Mouse (Mus musculus): ENCODE measurements around the gene Cd38. TPM values are rescaled to one million over a fixed set of nuclear protein-coding genes. Genes with fewer than 3 reads are reported as not detected.
A peak's percentile ranks its signal among the peaks of the same experiment; 100 is the strongest.

Gene Cd38
- polyA plus RNA-seq (2015; fragmentation: Nextera tagmentation; extraction: Ambion mirVana), result 17.4 and 18.0 TPM in 2 replicates

GRCm38 (mm10) chr5:43868253-43868652, at the start of gene Cd38:
Gene Cd38, plus strand, starts transcription at chr5:43868553.
- no peak for ATAC-seq (replicated peaks; ENCODE audit: extremely low read depth, insufficient read depth, low FRiP score)
- Histone ChIP-seq H3K9ac (ENCODE audit: low read length) (peak within 1 kb of the TSS; percentile 72), H3K27ac (ENCODE audit: low read length) (peak within 1 kb of the TSS; percentile 71)

GRCm38 (mm10) chr5:43818695-43819094, 49.7 kb upstream of the Cd38 start, which contains the start of gene Bst1:
Gene Bst1, plus strand, starts transcription at chr5:43818885.
- Histone ChIP-seq H3K4me2 (ENCODE audit: low read depth, low read length) (0 out of 2 replicates have a peak within 1 kb of the TSS, but pooled peaks have one; percentile 12), H3K4me1 (ENCODE audit: control insufficient read depth, insufficient read depth, low read length) (peaks cover 5% of the 10 kb centered on the region; the same call in 1 of the 2 replicates), H3K27me3 (ENCODE audit: control insufficient read depth, insufficient read depth, low read length) (no peaks in the 10 kb centered on the region), H3K9me3 (replicated peaks; ENCODE audit: control insufficient read depth, low read length) (no peaks in the 10 kb centered on the region), H3K9ac (ENCODE audit: low read length) (no peak within 1 kb of the TSS), H3K4me3 (ENCODE audit: low read length) (peak within 1 kb of the TSS; percentile 16; the same call in 1 of the 2 replicates), H3K36me3 (ENCODE audit: control insufficient read depth, insufficient read depth) (no peaks in the 10 kb centered on the region), H3K27ac (ENCODE audit: low read length) (no peak within 1 kb of the TSS)
- WGBS, result 49% methylated on average over 12 of the region's 12 CpGs
- 0 out of 2 replicates have a peak, but pooled peaks have one; percentile 37 for ATAC-seq (replicated peaks; ENCODE audit: extremely low read depth, insufficient read depth, low FRiP score)

More at GRCm38 (mm10) chr5:43868253-43868652, at the start of gene Cd38:
- H3K4me1 ChIP-seq (ENCODE audit: control insufficient read depth, insufficient read depth, low read length), result peaks cover 7% of the 10 kb centered on the region; the same call in 1 of the 2 replicates
- H3K4me2 ChIP-seq (ENCODE audit: low read depth, low read length), result peak within 1 kb of the TSS; percentile 87
- no peaks in the 10 kb centered on the region for H3K9me3 ChIP-seq (replicated peaks; ENCODE audit: control insufficient read depth, low read length)
- H3K36me3 ChIP-seq (ENCODE audit: control insufficient read depth, insufficient read depth), result no peaks in the 10 kb centered on the region
- no peaks in the 10 kb centered on the region for H3K27me3 ChIP-seq (ENCODE audit: control insufficient read depth, insufficient read depth, low read length)
- H3K4me3 ChIP-seq (ENCODE audit: low read length), result peak within 1 kb of the TSS; percentile 62

- Histone ChIP-seq H3K4me1 (ENCODE audit: control insufficient read depth, insufficient read depth, low read length) (peaks cover 5% of the 10 kb centered on the region; the same call in 1 of the 2 replicates), H3K9ac (ENCODE audit: low read length) (no peak overlapping the region), H3K27me3 (ENCODE audit: control insufficient read depth, insufficient read depth, low read length) (no peaks in the 10 kb centered on the region), H3K4me3 (ENCODE audit: low read length) (no peak overlapping the region), H3K36me3 (ENCODE audit: control insufficient read depth, insufficient read depth) (no peaks in the 10 kb centered on the region), H3K9me3 (replicated peaks; ENCODE audit: control insufficient read depth, low read length) (no peaks in the 10 kb centered on the region), H3K27ac (ENCODE audit: low read length) (no peak overlapping the region), H3K4me2 (ENCODE audit: low read depth, low read length) (no peak overlapping the region)
- WGBS, result 57% methylated on average over 11 of the region's 11 CpGs
- ATAC-seq (replicated peaks; ENCODE audit: extremely low read depth, insufficient read depth, low FRiP score), result no peak
Measured at GRCm38 (mm10) chr5:43820785-43821184, 47.6 kb upstream of the Cd38 start.

GRCm38 (mm10) chr5:43821538-43821937, 46.8 kb upstream of the Cd38 start, which contains the start of gene Fbxl5:
Gene Fbxl5, minus strand, starts transcription at chr5:43821638.
- WGBS, result 72% methylated on average over 19 of the region's 19 CpGs

GRCm38 (mm10) chr5:43822199-43822598, 46.2 kb upstream of the Cd38 start:
- Histone ChIP-seq H3K27me3 (ENCODE audit: control insufficient read depth, insufficient read depth, low read length) (no peaks in the 10 kb centered on the region), H3K4me1 (ENCODE audit: control insufficient read depth, insufficient read depth, low read length) (peaks cover 5% of the 10 kb centered on the region; the same call in 1 of the 2 replicates), H3K9me3 (replicated peaks; ENCODE audit: control insufficient read depth, low read length) (no peaks in the 10 kb centered on the region), H3K27ac (ENCODE audit: low read length) (no peak overlapping the region), H3K4me3 (ENCODE audit: low read length) (no peak overlapping the region), H3K36me3 (ENCODE audit: control insufficient read depth, insufficient read depth) (no peaks in the 10 kb centered on the region), H3K9ac (ENCODE audit: low read length) (no peak overlapping the region), H3K4me2 (ENCODE audit: low read depth, low read length) (no peak overlapping the region)
- ATAC-seq (replicated peaks; ENCODE audit: extremely low read depth, insufficient read depth, low FRiP score), result no peak
- WGBS, result 91% methylated on average over 8 of the region's 8 CpGs

More at GRCm38 (mm10) chr5:43821538-43821937, 46.8 kb upstream of the Cd38 start, which contains the start of gene Fbxl5:
- Histone ChIP-seq H3K27ac (ENCODE audit: low read length) (no peak within 1 kb of the TSS), H3K4me1 (ENCODE audit: control insufficient read depth, insufficient read depth, low read length) (peaks cover 5% of the 10 kb centered on the region; the same call in 1 of the 2 replicates), H3K9ac (ENCODE audit: low read length) (no peak within 1 kb of the TSS), H3K9me3 (replicated peaks; ENCODE audit: control insufficient read depth, low read length) (no peaks in the 10 kb centered on the region), H3K4me3 (ENCODE audit: low read length) (no peak within 1 kb of the TSS), H3K4me2 (ENCODE audit: low read depth, low read length) (no peak within 1 kb of the TSS), H3K27me3 (ENCODE audit: control insufficient read depth, insufficient read depth, low read length) (no peaks in the 10 kb centered on the region), H3K36me3 (ENCODE audit: control insufficient read depth, insufficient read depth) (no peaks in the 10 kb centered on the region)
- ATAC-seq (replicated peaks; ENCODE audit: extremely low read depth, insufficient read depth, low FRiP score), result no peak

- Histone ChIP-seq H3K4me3 (ENCODE audit: low read length) (no peak overlapping the region), H3K4me2 (ENCODE audit: low read depth, low read length) (no peak overlapping the region), H3K9ac (ENCODE audit: low read length) (no peak overlapping the region), H3K9me3 (replicated peaks; ENCODE audit: control insufficient read depth, low read length) (no peaks in the 10 kb centered on the region), H3K27ac (ENCODE audit: low read length) (no peak overlapping the region), H3K27me3 (ENCODE audit: control insufficient read depth, insufficient read depth, low read length) (no peaks in the 10 kb centered on the region), H3K4me1 (ENCODE audit: control insufficient read depth, insufficient read depth, low read length) (peaks cover 5% of the 10 kb centered on the region; the same call in 1 of the 2 replicates), H3K36me3 (ENCODE audit: control insufficient read depth, insufficient read depth) (no peaks in the 10 kb centered on the region)
- WGBS, result 65% methylated on average over 3 of the region's 3 CpGs
- no peak for ATAC-seq (replicated peaks; ENCODE audit: extremely low read depth, insufficient read depth, low FRiP score)
Measured at GRCm38 (mm10) chr5:43822824-43823223, 45.5 kb upstream of the Cd38 start.

DNA sequence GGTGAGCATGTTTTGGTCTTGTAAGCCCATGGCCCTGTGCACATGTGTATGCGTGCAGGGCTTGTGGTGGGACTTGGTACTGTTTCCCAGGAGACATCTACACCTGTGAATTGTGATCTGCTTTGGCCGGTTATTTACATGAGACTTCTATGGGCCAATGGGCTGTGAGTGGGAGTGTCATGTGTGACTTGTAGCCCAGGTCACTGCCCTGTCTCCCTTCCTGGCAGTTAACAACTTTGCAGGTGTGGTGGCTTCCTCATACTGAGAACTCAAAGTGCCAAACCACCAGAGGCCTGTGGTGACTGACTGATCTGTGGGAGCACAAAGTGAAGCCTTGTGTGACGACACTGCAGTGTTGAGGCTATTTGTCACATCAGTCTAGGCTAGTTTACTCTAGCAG, 43.8 kb upstream of the Cd38 start:
- H3K4me2 ChIP-seq (ENCODE audit: low read depth, low read length), result no peak overlapping the region
- H3K4me1 ChIP-seq (ENCODE audit: control insufficient read depth, insufficient read depth, low read length), result no peaks in the 10 kb centered on the region
- H3K9ac ChIP-seq (ENCODE audit: low read length), result no peak overlapping the region
- no peaks in the 10 kb centered on the region for H3K27me3 ChIP-seq (ENCODE audit: control insufficient read depth, insufficient read depth, low read length)
- no peak overlapping the region for H3K4me3 ChIP-seq (ENCODE audit: low read length)
- peak; percentile 87 for ATAC-seq (replicated peaks; ENCODE audit: extremely low read depth, insufficient read depth, low FRiP score)
- peak overlapping the region; percentile 51; the same call in 1 of the 2 replicates for H3K27ac ChIP-seq (ENCODE audit: low read length)
- 80% methylated on average over 3 of the region's 3 CpGs for WGBS
- no peaks in the 10 kb centered on the region for H3K36me3 ChIP-seq (ENCODE audit: control insufficient read depth, insufficient read depth)
- H3K9me3 ChIP-seq (replicated peaks; ENCODE audit: control insufficient read depth, low read length), result no peaks in the 10 kb centered on the region

DNA sequence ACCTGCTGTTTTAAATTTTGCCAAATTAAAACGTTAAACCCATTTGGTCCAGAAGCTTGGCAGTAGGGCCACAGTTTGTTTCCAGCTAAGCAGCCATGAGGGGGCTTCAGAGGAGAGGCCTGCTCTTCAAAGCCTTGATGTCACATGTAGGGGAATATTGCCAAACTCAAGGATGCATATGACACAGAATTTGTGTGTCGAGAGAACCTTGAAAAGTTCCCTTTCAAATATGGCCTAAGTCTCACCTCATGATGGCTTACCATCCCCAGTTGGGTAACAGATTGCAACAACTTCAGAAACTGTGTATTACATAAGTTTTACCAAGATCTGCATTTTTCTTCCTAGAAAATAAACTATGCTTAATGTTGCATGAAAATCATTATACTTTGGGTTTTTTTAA, 41.5 kb upstream of the Cd38 start:
- H3K36me3 ChIP-seq (ENCODE audit: control insufficient read depth, insufficient read depth), result no peaks in the 10 kb centered on the region
- H3K4me2 ChIP-seq (ENCODE audit: low read depth, low read length), result no peak overlapping the region
- no peak overlapping the region for H3K4me3 ChIP-seq (ENCODE audit: low read length)
- no peaks in the 10 kb centered on the region for H3K9me3 ChIP-seq (replicated peaks; ENCODE audit: control insufficient read depth, low read length)
- no peak for ATAC-seq (replicated peaks; ENCODE audit: extremely low read depth, insufficient read depth, low FRiP score)
- H3K27ac ChIP-seq (ENCODE audit: low read length), result no peak overlapping the region
- 81% methylated on average over 2 of the region's 2 CpGs for WGBS
- no peak overlapping the region for H3K9ac ChIP-seq (ENCODE audit: low read length)
- H3K27me3 ChIP-seq (ENCODE audit: control insufficient read depth, insufficient read depth, low read length), result no peaks in the 10 kb centered on the region
- H3K4me1 ChIP-seq (ENCODE audit: control insufficient read depth, insufficient read depth, low read length), result no peaks in the 10 kb centered on the region

- no peak for ATAC-seq (replicated peaks; ENCODE audit: extremely low read depth, insufficient read depth, low FRiP score)
- no peaks in the 10 kb centered on the region for H3K27me3 ChIP-seq (ENCODE audit: control insufficient read depth, insufficient read depth, low read length)
- no peaks in the 10 kb centered on the region for H3K4me1 ChIP-seq (ENCODE audit: control insufficient read depth, insufficient read depth, low read length)
- H3K9ac ChIP-seq (ENCODE audit: low read length), result no peak overlapping the region
- no peak overlapping the region for H3K4me3 ChIP-seq (ENCODE audit: low read length)
- H3K27ac ChIP-seq (ENCODE audit: low read length), result no peak overlapping the region
- H3K4me2 ChIP-seq (ENCODE audit: low read depth, low read length), result no peak overlapping the region
- H3K9me3 ChIP-seq (replicated peaks; ENCODE audit: control insufficient read depth, low read length), result no peaks in the 10 kb centered on the region
- 83% methylated on average over 9 of the region's 9 CpGs for WGBS
- no peaks in the 10 kb centered on the region for H3K36me3 ChIP-seq (ENCODE audit: control insufficient read depth, insufficient read depth)
Measured at GRCm38 (mm10) chr5:43827366-43827765, 41.0 kb upstream of the Cd38 start.
